Mouse (Mus musculus) kidney, adult 2 months (tissue): ENCODE measurements around the gene Gm49711. TPM values are rescaled to one million over a fixed set of nuclear protein-coding genes. Genes with fewer than 3 reads are reported as not detected.

Experiments used
- DNase-seq: peaks from one replicate; pipeline ENCODE4 v3.0.0; 2021
- H3K27ac ChIP-seq: fragments of 200-500 bp; 2 replicates; pipeline ENCODE4 v1.5.1; 2012; ENCODE audit warnings: low read depth, low read length, control low read depth, inconsistent platforms; ENCODE audit not compliant: insufficient read depth
- H3K27me3 ChIP-seq: fragments of 200-500 bp; replicated peaks from 2 replicates; pipeline ENCODE4 v1.6.1; 2012; ENCODE audit warnings: mild to moderate bottlenecking, moderate library complexity, low read length, inconsistent platforms; ENCODE audit not compliant: control insufficient read depth, insufficient read depth
- H3K36me3 ChIP-seq: fragments of 200-500 bp; 2 replicates; pipeline ENCODE4 v1.6.1; 2012; ENCODE audit warnings: mild to moderate bottlenecking, moderate library complexity, low read length, inconsistent platforms; ENCODE audit not compliant: control insufficient read depth, insufficient read depth
- H3K4me1 ChIP-seq: fragments of 200-500 bp; 2 replicates; pipeline ENCODE4 v1.6.1; 2011; ENCODE audit warnings: low read length; ENCODE audit not compliant: control insufficient read depth, insufficient read depth
- H3K4me3 ChIP-seq: fragments of 200-500 bp; 2 replicates; pipeline ENCODE4 v1.5.1; 2011; ENCODE audit warnings: mild to moderate bottlenecking, low read depth, low read length, control low read depth; ENCODE audit not compliant: insufficient read depth
- CTCF ChIP-seq: fragments of 200-500 bp; conservative IDR thresholded peaks from 2 replicates; pipeline ENCODE4 v1.5.1; 2011; ENCODE audit warnings: low read depth, mild to moderate bottlenecking, control low read depth, low read length, moderate library complexity, mixed read lengths; ENCODE audit not compliant: insufficient read depth, insufficient read length
- POLR2A ChIP-seq: fragments of 200-500 bp; IDR thresholded peaks from one replicate; pipeline ENCODE4 v1.6.1; 2011; ENCODE audit warnings: low read depth, low read length, control low read depth
- WGBS: fragments of 180-500 bp; shearing (Covaris S2); methylation state at CpG from one replicate; pipeline ENCODE4 v1.1.7; 2018; 5-methylcytosine and 5-hydroxymethylcytosine counted together
- polyA plus RNA-seq: library from polyadenylated mRNA; depleted of rRNA; stranded (reverse); fragments of >200 nt; gene quantifications from 2 replicates; pipeline ENCODE4 v1.2.3, GENCODE M21; 2012

The Gm49711 gene
- polyA plus RNA-seq, 1 experiment = not detected

DNA sequence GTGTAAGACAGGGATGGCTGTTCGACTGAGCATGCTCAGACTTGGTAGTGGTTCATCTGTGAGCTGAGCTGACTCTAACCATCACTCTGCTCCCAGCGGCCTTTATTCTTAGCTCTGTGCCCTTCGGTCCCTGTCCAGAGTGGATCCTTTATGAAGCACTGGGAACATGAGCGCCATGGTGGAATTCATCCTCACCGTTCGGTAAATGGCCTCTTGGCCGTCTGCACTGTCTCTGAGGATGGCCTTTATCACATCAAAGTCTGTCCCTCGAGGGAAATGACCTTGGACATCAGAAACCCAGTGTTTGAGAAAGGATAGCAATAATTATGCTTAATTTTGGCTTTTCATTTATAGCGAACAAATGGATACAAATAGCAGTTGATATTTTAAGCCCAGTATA, 82.2 kb downstream of the Gm49711 start:
- H3K27ac ChIP-seq = no peak overlapping the region
- no peaks in the 10 kb centered on the region for H3K27me3 ChIP-seq
- no peak for DNase-seq
- H3K36me3 ChIP-seq = no peaks in the 10 kb centered on the region
- WGBS = 83% methylated on average over 9 of the region's 9 CpGs
- TF ChIP-seq CTCF = no peak
- no peak for TF ChIP-seq POLR2A
- H3K4me3 ChIP-seq = no peak overlapping the region
- H3K4me1 ChIP-seq = no peaks in the 10 kb centered on the region

DNA sequence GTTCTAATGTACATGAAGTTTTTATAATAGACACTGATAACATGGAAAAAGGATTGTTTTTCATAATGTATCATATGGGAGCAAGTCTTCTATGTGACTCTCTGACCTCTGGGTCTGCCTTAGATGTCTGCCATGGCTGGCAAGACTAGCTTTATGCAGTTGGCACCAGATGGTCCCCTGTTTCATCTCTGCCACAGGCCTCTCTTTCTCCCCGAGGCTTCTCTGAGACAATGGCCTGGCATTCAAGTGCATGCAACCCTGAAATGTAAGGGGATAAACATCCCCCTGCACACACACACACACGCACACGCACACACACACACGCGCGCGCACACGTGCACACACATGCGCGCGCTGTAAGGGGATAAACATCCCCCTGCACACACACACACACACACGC, 82.9 kb downstream of the Gm49711 start:
- no peak overlapping the region for H3K4me3 ChIP-seq
- no peak for TF ChIP-seq CTCF
- TF ChIP-seq POLR2A = no peak

DNA sequence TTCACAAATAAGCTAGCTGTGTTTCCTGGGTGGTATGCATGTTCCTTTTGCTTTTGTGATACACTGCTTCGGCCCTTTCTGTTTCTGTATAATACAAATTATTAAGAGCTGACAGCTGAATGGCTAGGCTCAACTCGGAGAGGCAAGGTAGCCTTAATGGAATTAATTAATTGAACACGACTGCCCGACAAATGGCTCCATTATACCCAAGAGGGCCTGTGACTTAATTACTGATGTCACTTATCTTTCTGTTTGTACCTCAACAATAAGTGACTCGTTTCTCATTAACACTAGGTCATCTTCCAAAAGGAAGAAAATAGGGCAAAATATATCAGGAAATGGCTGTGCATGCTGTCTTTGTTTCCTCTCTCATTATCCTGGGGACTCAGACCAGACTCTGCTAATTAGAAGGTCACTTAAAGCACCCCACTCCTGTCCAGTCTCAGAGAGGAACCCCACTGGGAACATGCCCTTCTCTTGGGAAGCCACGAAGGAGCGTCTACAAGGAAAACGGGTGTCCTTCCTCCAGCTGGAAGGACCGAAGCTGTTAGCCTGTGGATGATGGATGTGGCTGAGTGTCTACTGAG, 84.4 kb downstream of the Gm49711 start:
- 81% methylated on average over 9 of the region's 9 CpGs for WGBS
- Histone ChIP-seq H3K36me3 (no peaks in the 10 kb centered on the region), H3K27ac (no peak overlapping the region), H3K27me3 (no peaks in the 10 kb centered on the region), H3K4me1 (no peaks in the 10 kb centered on the region), H3K4me3 (no peak overlapping the region)
- TF ChIP-seq CTCF (no peak), POLR2A (no peak)
- no peak for DNase-seq

More for the DNA sequence above, 82.9 kb downstream of the Gm49711 start:
- 96% methylated on average over 12 of the region's 12 CpGs for WGBS
- no peak overlapping the region for H3K27ac ChIP-seq
- no peaks in the 10 kb centered on the region for H3K27me3 ChIP-seq
- no peak for DNase-seq
- H3K4me1 ChIP-seq = no peaks in the 10 kb centered on the region
- H3K36me3 ChIP-seq = no peaks in the 10 kb centered on the region

GRCm38 (mm10) chr16:92147631-92148366, 89.7 kb downstream of the Gm49711 start:
- Histone ChIP-seq H3K27ac (no peak overlapping the region), H3K27me3 (no peaks in the 10 kb centered on the region), H3K4me1 (no peaks in the 10 kb centered on the region), H3K36me3 (no peaks in the 10 kb centered on the region), H3K4me3 (no peak overlapping the region)
- TF ChIP-seq POLR2A = no peak
- TF ChIP-seq CTCF = no peak
- no peak for DNase-seq
- WGBS = 92% methylated on average over 12 of the region's 12 CpGs

DNA sequence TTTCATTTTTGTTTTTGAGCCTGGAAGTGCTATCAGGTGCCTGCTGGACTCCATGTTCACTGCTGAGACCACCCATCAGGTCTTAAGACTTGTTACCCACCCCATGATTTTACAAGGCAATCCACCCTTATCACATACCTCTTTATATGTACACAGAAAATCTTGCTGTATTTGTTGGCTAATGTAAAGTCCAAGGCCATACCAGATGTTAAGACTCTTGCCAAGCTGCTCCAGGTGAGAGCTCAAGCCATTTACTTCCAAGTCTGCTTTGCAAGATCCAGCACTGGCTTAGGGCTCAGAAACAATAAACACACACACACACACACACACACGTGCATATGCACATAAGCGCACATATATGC, 90.2 kb downstream of the Gm49711 start:
- no peak overlapping the region for H3K27ac ChIP-seq
- TF ChIP-seq POLR2A (no peak), CTCF (no peak)
- no peaks in the 10 kb centered on the region for H3K4me1 ChIP-seq
- no peaks in the 10 kb centered on the region for H3K36me3 ChIP-seq
- H3K27me3 ChIP-seq = no peaks in the 10 kb centered on the region
- no peak overlapping the region for H3K4me3 ChIP-seq
- no peak for DNase-seq
- WGBS = 82% methylated on average over 2 of the region's 2 CpGs

DNA sequence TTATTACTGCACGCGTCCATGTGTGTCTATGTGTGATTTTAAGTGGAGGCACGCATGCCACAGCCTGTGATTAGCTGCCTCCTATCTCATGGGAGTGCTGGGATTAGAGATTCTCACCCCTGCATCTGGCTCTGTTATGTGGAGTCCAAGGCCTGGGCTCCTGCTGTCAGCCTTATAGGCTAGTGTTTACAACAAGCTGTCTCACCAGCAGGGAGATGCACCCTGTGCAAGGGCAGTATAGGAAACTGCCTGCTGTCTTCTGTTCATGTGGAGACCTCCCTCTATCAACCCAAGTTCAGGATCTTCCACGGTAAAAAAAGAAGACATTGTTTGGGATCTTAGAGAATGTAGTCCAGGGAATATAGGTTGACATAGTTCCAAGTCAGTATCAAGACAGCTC, 92.9 kb downstream of the Gm49711 start:
- H3K4me3 ChIP-seq = no peak overlapping the region

DNA sequence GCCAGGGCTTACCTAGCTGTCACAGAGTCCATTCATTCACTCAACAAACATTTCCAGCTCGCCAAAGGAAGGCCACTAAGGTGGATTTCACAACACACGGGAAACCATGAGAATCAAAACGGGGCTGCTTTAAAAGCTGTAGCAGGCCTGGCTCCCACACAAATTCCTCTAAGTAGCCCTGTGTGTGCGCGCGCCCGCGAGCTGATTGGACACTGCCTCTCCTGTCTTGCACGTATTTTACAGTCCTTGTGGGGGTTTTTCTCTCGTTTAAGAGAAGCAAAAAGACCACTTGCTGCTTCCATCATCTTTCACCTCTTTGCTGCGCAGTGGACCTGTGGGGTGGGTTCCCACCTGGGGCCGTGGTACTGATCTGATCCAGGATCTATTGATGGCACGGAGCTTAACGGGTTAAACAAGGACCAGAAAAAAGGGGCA, 99.9 kb downstream of the Gm49711 start:
- Histone ChIP-seq H3K36me3 (no peaks in the 10 kb centered on the region), H3K4me3 (peak overlapping the region; percentile 45; the same call in 1 of the 2 replicates), H3K27me3 (no peaks in the 10 kb centered on the region), H3K27ac (peak overlapping the region; percentile 64), H3K4me1 (peaks cover 5% of the 10 kb centered on the region; the same call in 1 of the 2 replicates)
- TF ChIP-seq POLR2A (no peak), CTCF (no peak)
- WGBS = 6% methylated on average over 14 of the region's 14 CpGs
- peak; percentile 65 for DNase-seq

More for the DNA sequence above, 92.9 kb downstream of the Gm49711 start:
- no peaks in the 10 kb centered on the region for H3K4me1 ChIP-seq
- WGBS = 82% methylated on average over 4 of the region's 4 CpGs
- no peaks in the 10 kb centered on the region for H3K27me3 ChIP-seq
- no peaks in the 10 kb centered on the region for H3K36me3 ChIP-seq
- DNase-seq = no peak
- H3K27ac ChIP-seq = no peak overlapping the region
- TF ChIP-seq POLR2A = no peak
- TF ChIP-seq CTCF = no peak
